Mouse (Mus musculus): ENCODE data around the gene Ube2e3. TPM values are rescaled to one million over a fixed set of nuclear protein-coding genes. Genes with fewer than 3 reads are reported as not detected.

The Ube2e3 gene
- polyA plus RNA-seq, 1 experiment = 12.7 TPM

- H3K27me3 ChIP-seq (ENCODE audit: control insufficient read depth, insufficient read depth, low read length) = peaks cover 6% of the 10 kb centered on the region; the same call in 1 of the 2 replicates
- H3K4me1 ChIP-seq (ENCODE audit: control insufficient read depth, insufficient read depth, insufficient read length) = no peaks in the 10 kb centered on the region
- peak in 1 of 2 experiments; percentile 63 for DNase-seq (ENCODE audit: low read depth in 1 of 2, low spot score in 2 of 2)
- H3K4me3 ChIP-seq (ENCODE audit: extremely low read depth, insufficient read depth, insufficient read length) = peak overlapping the region; percentile 91
- no peak for TF ChIP-seq POLR2A (IDR thresholded peaks at IDR 0.05; ENCODE audit: low read depth, low read length)
- TF ChIP-seq CTCF (IDR thresholded peaks at IDR 0.05; ENCODE audit: extremely low read depth, insufficient read depth, insufficient read length, insufficient replicate concordance) = peak; percentile 58; the same call in 1 of the 2 replicates
- H3K36me3 ChIP-seq (ENCODE audit: control insufficient read depth, insufficient read depth, low read length) = no peaks in the 10 kb centered on the region
- H3K27ac ChIP-seq (ENCODE audit: insufficient read depth, low read length) = peak overlapping the region; percentile 63; the same call in 1 of the 2 replicates
- WGBS = under 1% methylated on average over 83 of the region's 114 CpGs
Measured at GRCm38 (mm10) chr2:78868951-78869720, 1.2 kb downstream of the Ube2e3 start.

- Histone ChIP-seq H3K36me3 (ENCODE audit: control insufficient read depth, insufficient read depth, low read length) (no peaks in the 10 kb centered on the region), H3K27me3 (ENCODE audit: control insufficient read depth, insufficient read depth, low read length) (peaks cover 6% of the 10 kb centered on the region; the same call in 1 of the 2 replicates), H3K4me1 (ENCODE audit: control insufficient read depth, insufficient read depth, insufficient read length) (no peaks in the 10 kb centered on the region), H3K4me3 (ENCODE audit: extremely low read depth, insufficient read depth, insufficient read length) (peak overlapping the region; percentile 91), H3K27ac (ENCODE audit: insufficient read depth, low read length) (peak overlapping the region; percentile 14; the same call in 1 of the 2 replicates)
- WGBS = under 1% methylated on average over 35 of the region's 35 CpGs
- DNase-seq (ENCODE audit: low read depth in 1 of 2, low spot score in 2 of 2) = no peak
- no peak for TF ChIP-seq CTCF (IDR thresholded peaks at IDR 0.05; ENCODE audit: extremely low read depth, insufficient read depth, insufficient read length, insufficient replicate concordance)
- TF ChIP-seq POLR2A (IDR thresholded peaks at IDR 0.05; ENCODE audit: low read depth, low read length) = no peak
Measured at GRCm38 (mm10) chr2:78869721-78870442, 2.0 kb downstream of the Ube2e3 start.

GRCm38 (mm10) chr2:78870443-78871025 lies 2.6 kb downstream of the Ube2e3 start:
- WGBS = 9% methylated on average over 10 of the region's 10 CpGs
- Histone ChIP-seq H3K36me3 (ENCODE audit: control insufficient read depth, insufficient read depth, low read length) (no peaks in the 10 kb centered on the region), H3K27ac (ENCODE audit: insufficient read depth, low read length) (no peak overlapping the region), H3K4me1 (ENCODE audit: control insufficient read depth, insufficient read depth, insufficient read length) (no peaks in the 10 kb centered on the region; the same call in 1 of the 2 replicates), H3K4me3 (ENCODE audit: extremely low read depth, insufficient read depth, insufficient read length) (peak overlapping the region; percentile 32), H3K27me3 (ENCODE audit: control insufficient read depth, insufficient read depth, low read length) (peaks cover 6% of the 10 kb centered on the region; the same call in 1 of the 2 replicates)
- peak in 1 of 2 experiments; percentile 9 for DNase-seq (ENCODE audit: low read depth in 1 of 2, low spot score in 2 of 2)
- TF ChIP-seq POLR2A (IDR thresholded peaks at IDR 0.05; ENCODE audit: low read depth, low read length) = no peak

- no peak overlapping the region for H3K4me3 ChIP-seq (ENCODE audit: extremely low read depth, insufficient read depth, insufficient read length)
- H3K36me3 ChIP-seq (ENCODE audit: control insufficient read depth, insufficient read depth, low read length) = no peaks in the 10 kb centered on the region
- H3K4me1 ChIP-seq (ENCODE audit: control insufficient read depth, insufficient read depth, insufficient read length) = peaks cover 2% of the 10 kb centered on the region; the same call in 1 of the 2 replicates
- DNase-seq (ENCODE audit: low read depth in 1 of 2, low spot score in 2 of 2) = peak in 1 of 2 experiments; percentile 34
- H3K27me3 ChIP-seq (ENCODE audit: control insufficient read depth, insufficient read depth, low read length) = peaks cover 6% of the 10 kb centered on the region; the same call in 1 of the 2 replicates
- TF ChIP-seq CTCF (IDR thresholded peaks at IDR 0.05; ENCODE audit: extremely low read depth, insufficient read depth, insufficient read length, insufficient replicate concordance) = no peak
- no peak for TF ChIP-seq POLR2A (IDR thresholded peaks at IDR 0.05; ENCODE audit: low read depth, low read length)
- H3K27ac ChIP-seq (ENCODE audit: insufficient read depth, low read length) = no peak overlapping the region
- WGBS = 41% methylated on average over 8 of the region's 8 CpGs
Measured at GRCm38 (mm10) chr2:78871971-78872860, 4.3 kb downstream of the Ube2e3 start.

DNA sequence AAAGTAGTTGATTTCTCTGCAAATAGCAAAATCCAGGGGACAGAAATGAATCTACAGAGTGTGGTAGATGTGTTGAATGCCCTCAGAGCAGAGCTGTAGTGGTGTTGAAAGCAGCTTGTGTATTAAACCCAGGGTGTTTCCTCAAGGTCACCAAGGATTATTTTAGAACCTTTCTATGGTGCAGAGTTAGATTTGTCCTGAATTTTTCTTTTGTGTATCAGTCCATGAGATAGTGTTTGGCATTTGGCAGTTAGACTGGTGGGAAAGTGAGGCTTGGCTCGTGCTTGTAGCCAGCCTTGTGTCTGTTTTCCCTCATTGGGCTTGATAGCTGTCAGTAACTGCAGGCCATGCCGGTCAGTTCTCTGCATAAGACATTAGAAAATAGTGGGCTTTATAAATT lies 6.0 kb downstream of the Ube2e3 start:
- H3K27me3 ChIP-seq (ENCODE audit: control insufficient read depth, insufficient read depth, low read length) = peaks cover 4% of the 10 kb centered on the region; the same call in 1 of the 2 replicates
- TF ChIP-seq POLR2A (IDR thresholded peaks at IDR 0.05; ENCODE audit: low read depth, low read length) (no peak), CTCF (IDR thresholded peaks at IDR 0.05; ENCODE audit: extremely low read depth, insufficient read depth, insufficient read length, insufficient replicate concordance) (no peak)
- H3K36me3 ChIP-seq (ENCODE audit: control insufficient read depth, insufficient read depth, low read length) = no peaks in the 10 kb centered on the region
- no peak overlapping the region for H3K27ac ChIP-seq (ENCODE audit: insufficient read depth, low read length)
- peaks cover 2% of the 10 kb centered on the region; the same call in 1 of the 2 replicates for H3K4me1 ChIP-seq (ENCODE audit: control insufficient read depth, insufficient read depth, insufficient read length)
- 77% methylated on average over 2 of the region's 2 CpGs for WGBS
- DNase-seq (ENCODE audit: low read depth in 1 of 2, low spot score in 2 of 2) = no peak
- no peak overlapping the region for H3K4me3 ChIP-seq (ENCODE audit: extremely low read depth, insufficient read depth, insufficient read length)

GRCm38 (mm10) chr2:78876002-78876401 lies 8.1 kb downstream of the Ube2e3 start:
- no peak overlapping the region for H3K4me3 ChIP-seq (ENCODE audit: extremely low read depth, insufficient read depth, insufficient read length)
- no peaks in the 10 kb centered on the region for H3K36me3 ChIP-seq (ENCODE audit: control insufficient read depth, insufficient read depth, low read length)
- peaks cover 2% of the 10 kb centered on the region for H3K4me1 ChIP-seq (ENCODE audit: control insufficient read depth, insufficient read depth, insufficient read length)
- DNase-seq (ENCODE audit: low read depth in 1 of 2, low spot score in 2 of 2) = no peak
- no peak for TF ChIP-seq POLR2A (IDR thresholded peaks at IDR 0.05; ENCODE audit: low read depth, low read length)
- no peak for TF ChIP-seq CTCF (IDR thresholded peaks at IDR 0.05; ENCODE audit: extremely low read depth, insufficient read depth, insufficient read length, insufficient replicate concordance)
- H3K27me3 ChIP-seq (ENCODE audit: control insufficient read depth, insufficient read depth, low read length) = no peaks in the 10 kb centered on the region
- no peak overlapping the region for H3K27ac ChIP-seq (ENCODE audit: insufficient read depth, low read length)
